Mouse (Mus musculus) spleen, adult 2 months (tissue): ENCODE measurements around the gene Adad1. TPM values are rescaled to one million over a fixed set of nuclear protein-coding genes. Genes with fewer than 3 reads are reported as not detected.

Source experiments
- DNase-seq, 2 experiments: peaks; one replicate each; pipeline versions ENCODE4 v3.0.0 to v3.0.0-alpha.2; 2012 to 2021; ENCODE audit warnings: low spot score in 2 of 2, low read depth in 1 of 2
- H3K27ac ChIP-seq: fragments of 200-500 bp; 2 replicates; pipeline ENCODE4 v1.5.1; 2012; ENCODE audit warnings: low read length, inconsistent platforms; ENCODE audit not compliant: insufficient read depth
- H3K27me3 ChIP-seq: fragments of 200-500 bp; 2 replicates; pipeline ENCODE4 v1.6.1; 2012; ENCODE audit warnings: mild to moderate bottlenecking, moderate library complexity, low read length, inconsistent platforms; ENCODE audit not compliant: control insufficient read depth, insufficient read depth
- H3K36me3 ChIP-seq: fragments of 200-500 bp; 2 replicates; pipeline ENCODE4 v1.6.1; 2012; ENCODE audit warnings: mild to moderate bottlenecking, low read length, inconsistent platforms; ENCODE audit not compliant: control insufficient read depth, insufficient read depth
- H3K4me1 ChIP-seq: fragments of 200-500 bp; 2 replicates; pipeline ENCODE4 v1.6.1; 2011; ENCODE audit warnings: inconsistent platforms; ENCODE audit not compliant: control insufficient read depth, insufficient read depth, insufficient read length
- H3K4me3 ChIP-seq: fragments of 200-500 bp; 2 replicates; pipeline ENCODE4 v1.5.1; 2011; ENCODE audit warnings: mild to moderate bottlenecking, inconsistent platforms; ENCODE audit not compliant: insufficient read depth, insufficient read length; ENCODE audit errors: extremely low read depth
- CTCF ChIP-seq: fragments of 200-500 bp; IDR thresholded peaks from 2 replicates; pipeline ENCODE4 v1.5.1; 2011; ENCODE audit warnings: mild to moderate bottlenecking, inconsistent platforms; ENCODE audit not compliant: insufficient read depth, insufficient read length, insufficient replicate concordance; ENCODE audit errors: extremely low read depth
- POLR2A ChIP-seq: fragments of 200-500 bp; IDR thresholded peaks from 2 replicates; pipeline ENCODE4 v1.6.1; 2011; ENCODE audit warnings: low read depth, low read length, inconsistent platforms
- WGBS: fragments of 180-500 bp; shearing (Covaris S2); methylation state at CpG from one replicate; pipeline ENCODE4 v1.1.7; 2018; 5-methylcytosine and 5-hydroxymethylcytosine counted together
- polyA plus RNA-seq: library from polyadenylated mRNA; depleted of rRNA; stranded (reverse); fragments of >200 nt; gene quantifications from 2 replicates; pipeline ENCODE4 v1.2.3, GENCODE M21; 2012

The Adad1 gene
- polyA plus RNA-seq, 1 experiment = not detected

GRCm38 (mm10) chr3:37125655-37126054 lies 62.3 kb downstream of the Adad1 start, which contains the start of gene Il2:
Gene Il2 (minus strand): TSS chr3:37125959.
- Histone ChIP-seq H3K36me3 (no peaks in the 10 kb centered on the region), H3K4me1 (peaks cover 2% of the 10 kb centered on the region; the same call in 1 of the 2 replicates), H3K27ac (no peak within 1 kb of the TSS), H3K27me3 (no peaks in the 10 kb centered on the region), H3K4me3 (no peak within 1 kb of the TSS)
- DNase-seq = no peak
- 74% methylated on average over 4 of the region's 4 CpGs for WGBS
- TF ChIP-seq POLR2A (no peak), CTCF (no peak)

GRCm38 (mm10) chr3:37126162-37126561 lies 62.8 kb downstream of the Adad1 start:
- 32% methylated on average over 4 of the region's 4 CpGs for WGBS
- no peak overlapping the region for H3K4me3 ChIP-seq
- TF ChIP-seq CTCF (no peak), POLR2A (no peak)

DNA sequence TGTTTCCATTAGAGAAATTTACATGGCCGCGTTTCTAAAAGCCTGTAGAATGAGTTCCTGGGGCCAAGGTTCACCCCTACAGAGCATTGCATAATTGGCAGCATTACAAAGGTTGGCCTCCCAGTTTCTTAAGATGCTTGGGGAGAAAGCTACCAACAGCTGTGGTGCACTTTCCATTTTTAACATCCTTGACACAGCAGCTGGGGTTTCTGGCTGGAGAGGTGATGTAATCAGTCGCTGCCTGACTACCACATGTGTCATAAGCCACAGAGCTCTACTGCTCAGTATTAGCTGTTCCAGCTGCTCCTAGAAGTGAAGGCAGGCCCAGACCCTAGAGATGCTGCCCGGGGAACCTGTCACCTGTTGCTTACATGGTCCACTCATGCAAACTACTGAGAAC lies 64.9 kb downstream of the Adad1 start:
- DNase-seq = no peak
- no peak for TF ChIP-seq CTCF
- no peak for TF ChIP-seq POLR2A
- WGBS = 25% methylated on average over 4 of the region's 4 CpGs

More at GRCm38 (mm10) chr3:37126162-37126561, 62.8 kb downstream of the Adad1 start:
- H3K27me3 ChIP-seq = no peaks in the 10 kb centered on the region
- no peak overlapping the region for H3K27ac ChIP-seq
- peaks cover 2% of the 10 kb centered on the region; the same call in 1 of the 2 replicates for H3K4me1 ChIP-seq
- DNase-seq = no peak
- H3K36me3 ChIP-seq = no peaks in the 10 kb centered on the region

GRCm38 (mm10) chr3:37129063-37129462 lies 65.7 kb downstream of the Adad1 start:
- Histone ChIP-seq H3K27ac (no peak overlapping the region), H3K27me3 (no peaks in the 10 kb centered on the region), H3K36me3 (no peaks in the 10 kb centered on the region), H3K4me1 (peaks cover 2% of the 10 kb centered on the region; the same call in 1 of the 2 replicates), H3K4me3 (no peak overlapping the region)
- TF ChIP-seq CTCF = no peak
- no peak for TF ChIP-seq POLR2A
- WGBS = 88% methylated on average over 2 of the region's 2 CpGs
- DNase-seq = no peak

More for the DNA sequence above, 64.9 kb downstream of the Adad1 start:
- H3K4me1 ChIP-seq = peaks cover 2% of the 10 kb centered on the region; the same call in 1 of the 2 replicates
- no peaks in the 10 kb centered on the region for H3K27me3 ChIP-seq
- H3K27ac ChIP-seq = no peak overlapping the region
- H3K4me3 ChIP-seq = no peak overlapping the region
- H3K36me3 ChIP-seq = no peaks in the 10 kb centered on the region

- DNase-seq = no peak
These were observed 73.9 kb downstream of the Adad1 start for GRCm38 (mm10) chr3:37137231-37137630.

GRCm38 (mm10) chr3:37139192-37139591 lies 75.9 kb downstream of the Adad1 start:
- H3K4me1 ChIP-seq = no peaks in the 10 kb centered on the region
- no peak overlapping the region for H3K27ac ChIP-seq
- WGBS = 86% methylated on average over 3 of the region's 3 CpGs
- TF ChIP-seq POLR2A (no peak), CTCF (no peak)
- DNase-seq = no peak
- no peak overlapping the region for H3K4me3 ChIP-seq
- H3K27me3 ChIP-seq = no peaks in the 10 kb centered on the region
- no peaks in the 10 kb centered on the region for H3K36me3 ChIP-seq

More at GRCm38 (mm10) chr3:37137231-37137630, 73.9 kb downstream of the Adad1 start:
- 80% methylated on average over 4 of the region's 4 CpGs for WGBS
- Histone ChIP-seq H3K4me1 (no peaks in the 10 kb centered on the region), H3K4me3 (no peak overlapping the region), H3K27ac (no peak overlapping the region), H3K27me3 (no peaks in the 10 kb centered on the region), H3K36me3 (no peaks in the 10 kb centered on the region)
- TF ChIP-seq CTCF (no peak), POLR2A (no peak)

DNA sequence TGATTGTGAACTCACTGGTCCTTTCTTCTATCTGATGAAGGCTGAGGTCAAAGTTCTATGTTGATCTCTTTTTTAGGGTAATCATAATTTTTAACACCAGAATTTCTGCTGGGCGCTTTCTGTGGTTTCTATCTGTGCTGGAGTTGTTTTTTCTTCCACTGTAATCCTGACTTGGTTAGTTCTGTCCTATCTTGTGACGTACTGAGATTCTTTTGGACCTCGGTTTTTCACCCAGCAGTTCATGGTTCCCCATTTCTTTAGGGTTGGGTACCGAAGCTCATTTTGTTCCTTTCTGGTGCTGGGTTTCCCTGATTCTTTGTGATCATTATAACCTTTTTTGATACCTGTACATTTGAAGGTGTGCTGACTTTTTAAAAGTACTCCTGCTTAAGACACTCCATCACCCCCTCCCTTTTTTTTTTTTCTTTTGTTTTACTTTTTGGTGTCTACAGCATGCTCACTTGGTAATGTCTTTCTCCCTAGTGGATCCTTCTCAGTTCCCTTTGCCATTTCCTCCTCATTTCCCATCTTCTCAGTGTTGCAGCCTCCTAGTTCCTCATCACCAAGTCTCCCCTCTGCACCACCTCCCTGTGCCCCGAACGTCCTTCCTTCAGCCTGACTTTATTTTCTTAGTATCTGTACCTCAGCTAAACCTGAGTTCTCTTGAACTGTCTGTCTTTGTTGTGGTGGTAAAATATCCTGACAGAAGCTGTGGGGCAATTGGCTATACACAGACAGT lies 77.0 kb downstream of the Adad1 start:
- DNase-seq = no peak
- TF ChIP-seq CTCF (no peak), POLR2A (no peak)
- H3K27me3 ChIP-seq = no peaks in the 10 kb centered on the region
- no peaks in the 10 kb centered on the region for H3K4me1 ChIP-seq
- no peak overlapping the region for H3K4me3 ChIP-seq
- H3K27ac ChIP-seq = no peak overlapping the region
- WGBS = 75% methylated on average over 6 of the region's 6 CpGs
- no peaks in the 10 kb centered on the region for H3K36me3 ChIP-seq
